Mouse (Mus musculus) right cerebral cortex, postnatal 25 days (tissue): ENCODE measurements around the gene Zmiz1.

Experiments
- DNase-seq: peaks from one replicate; pipeline ENCODE4 v3.0.0; 2022

The Zmiz1 gene

GRCm38 (mm10) chr14:25708451-25708850 is 249.5 kb downstream of the Zmiz1 start:
- DNase-seq = no peak

GRCm38 (mm10) chr14:25708917-25709316 is 249.9 kb downstream of the Zmiz1 start:
- no peak for DNase-seq

DNA sequence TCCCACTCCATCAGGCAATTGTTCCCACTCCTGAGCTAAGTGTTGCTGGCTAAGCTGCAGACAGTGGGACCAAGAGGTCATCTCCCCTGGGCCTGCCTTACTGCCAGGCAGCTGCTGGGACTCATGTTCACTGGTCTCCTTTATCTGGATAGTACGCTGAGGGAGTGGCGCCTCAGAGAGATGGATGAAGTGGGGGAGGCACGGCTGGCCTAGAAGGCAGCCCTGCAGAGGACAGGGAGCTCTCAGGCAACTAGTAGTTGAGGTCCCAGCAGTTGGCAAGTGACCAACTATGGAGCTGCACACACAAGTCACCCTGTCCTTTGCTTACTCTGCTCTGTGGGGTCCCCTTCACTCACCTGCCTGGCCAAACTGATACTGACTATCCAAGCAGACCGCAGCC is 251.1 kb downstream of the Zmiz1 start:
- DNase-seq = no peak

- DNase-seq = no peak
Measured at GRCm38 (mm10) chr14:25710681-25711080, 251.7 kb downstream of the Zmiz1 start.

DNA sequence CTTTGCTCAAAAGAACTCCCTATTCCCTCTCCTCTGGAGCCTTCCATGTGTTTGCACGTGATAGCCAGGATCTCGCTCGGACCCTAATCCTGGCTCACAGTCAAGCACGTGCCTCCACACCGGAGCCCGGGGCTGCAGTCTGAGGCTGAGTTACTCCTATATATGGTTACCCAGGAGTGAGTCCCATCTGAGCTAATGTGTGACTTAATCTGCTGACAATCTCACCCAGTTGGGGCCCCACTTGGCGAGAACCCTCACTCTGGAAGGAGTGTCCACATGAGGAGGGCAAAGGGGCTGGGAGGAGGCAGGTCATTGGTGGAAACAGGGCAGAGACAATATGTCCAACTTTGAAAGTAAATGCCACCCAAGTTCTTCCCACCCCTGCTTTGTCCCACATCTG is 252.2 kb downstream of the Zmiz1 start:
- no peak for DNase-seq

GRCm38 (mm10) chr14:25711602-25712001 is 252.6 kb downstream of the Zmiz1 start:
- no peak for DNase-seq

DNA sequence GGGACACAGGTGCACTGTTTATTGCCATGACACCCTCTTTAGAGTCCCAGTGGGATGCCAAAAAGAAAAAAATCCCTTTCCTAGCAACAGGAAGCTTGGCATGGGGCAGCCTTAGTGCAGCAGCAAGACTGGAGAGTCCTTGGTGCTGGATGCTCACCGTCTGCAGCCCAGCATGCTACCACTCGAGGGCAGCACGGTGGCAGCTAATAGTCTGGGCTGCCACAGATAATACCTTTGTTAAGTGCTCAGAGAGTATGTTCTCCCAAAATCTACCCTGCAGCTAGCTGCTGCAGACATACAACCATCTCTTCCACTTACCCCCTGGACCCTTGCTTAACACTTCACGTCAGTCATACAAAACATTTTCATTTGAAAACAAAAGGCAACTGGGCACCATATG is 254.5 kb downstream of the Zmiz1 start:
- DNase-seq = no peak
